Mouse (Mus musculus): ENCODE measurements around the gene Rps6ka2. TPM values are rescaled to one million over a fixed set of nuclear protein-coding genes. Genes with fewer than 3 reads are reported as not detected.

Rps6ka2 gene
- polyA plus RNA-seq, 1 experiment from 2014 or later = 24.2 TPM

- no peaks in the 10 kb centered on the region for H3K9me3 ChIP-seq (replicated peaks; ENCODE audit: control insufficient read depth, low read length)
- H3K36me3 ChIP-seq (ENCODE audit: control insufficient read depth, insufficient read depth) = no peaks in the 10 kb centered on the region
- H3K4me3 ChIP-seq (ENCODE audit: low read length) = no peak overlapping the region
- no peak overlapping the region for H3K9ac ChIP-seq (ENCODE audit: low read length)
- H3K4me1 ChIP-seq (ENCODE audit: control insufficient read depth, insufficient read depth, low read length) = peaks cover 16% of the 10 kb centered on the region
- 57% methylated on average over 4 of the region's 4 CpGs for WGBS
- no peaks in the 10 kb centered on the region for H3K27me3 ChIP-seq (ENCODE audit: control insufficient read depth, insufficient read depth, low read length)
- no peak overlapping the region for H3K4me2 ChIP-seq (ENCODE audit: low read depth, low read length)
- H3K27ac ChIP-seq (ENCODE audit: low read length) = no peak overlapping the region
- ATAC-seq (replicated peaks; ENCODE audit: extremely low read depth, insufficient read depth, low FRiP score) = no peak
Observed at GRCm38 (mm10) chr17:7142367-7142766, 27.5 kb upstream of the Rps6ka2 start.

- H3K27ac ChIP-seq (ENCODE audit: low read length) = peak overlapping the region; percentile 48
- H3K4me1 ChIP-seq (ENCODE audit: control insufficient read depth, insufficient read depth, low read length) = peaks cover 11% of the 10 kb centered on the region
- no peak for ATAC-seq (replicated peaks; ENCODE audit: extremely low read depth, insufficient read depth, low FRiP score)
- H3K36me3 ChIP-seq (ENCODE audit: control insufficient read depth, insufficient read depth) = no peaks in the 10 kb centered on the region
- H3K4me2 ChIP-seq (ENCODE audit: low read depth, low read length) = no peak overlapping the region
- H3K9ac ChIP-seq (ENCODE audit: low read length) = no peak overlapping the region
- no peak overlapping the region for H3K4me3 ChIP-seq (ENCODE audit: low read length)
- WGBS = 28% methylated on average over 7 of the region's 7 CpGs
- no peaks in the 10 kb centered on the region for H3K27me3 ChIP-seq (ENCODE audit: control insufficient read depth, insufficient read depth, low read length)
- H3K9me3 ChIP-seq (replicated peaks; ENCODE audit: control insufficient read depth, low read length) = no peaks in the 10 kb centered on the region
Observed at GRCm38 (mm10) chr17:7143885-7144518, 25.9 kb upstream of the Rps6ka2 start.

GRCm38 (mm10) chr17:7145373-7146058 lies 24.4 kb upstream of the Rps6ka2 start:
- WGBS = 47% methylated on average over 9 of the region's 9 CpGs
- H3K9ac ChIP-seq (ENCODE audit: low read length) = no peak overlapping the region
- no peaks in the 10 kb centered on the region for H3K36me3 ChIP-seq (ENCODE audit: control insufficient read depth, insufficient read depth)
- no peak overlapping the region for H3K27ac ChIP-seq (ENCODE audit: low read length)
- no peak overlapping the region for H3K4me2 ChIP-seq (ENCODE audit: low read depth, low read length)
- no peak overlapping the region for H3K4me3 ChIP-seq (ENCODE audit: low read length)
- H3K9me3 ChIP-seq (replicated peaks; ENCODE audit: control insufficient read depth, low read length) = no peaks in the 10 kb centered on the region
- H3K27me3 ChIP-seq (ENCODE audit: control insufficient read depth, insufficient read depth, low read length) = no peaks in the 10 kb centered on the region
- peaks cover 11% of the 10 kb centered on the region for H3K4me1 ChIP-seq (ENCODE audit: control insufficient read depth, insufficient read depth, low read length)
- ATAC-seq (replicated peaks; ENCODE audit: extremely low read depth, insufficient read depth, low FRiP score) = no peak

GRCm38 (mm10) chr17:7146479-7146878 lies 23.4 kb upstream of the Rps6ka2 start:
- no peak overlapping the region for H3K27ac ChIP-seq (ENCODE audit: low read length)
- H3K36me3 ChIP-seq (ENCODE audit: control insufficient read depth, insufficient read depth) = no peaks in the 10 kb centered on the region
- H3K27me3 ChIP-seq (ENCODE audit: control insufficient read depth, insufficient read depth, low read length) = no peaks in the 10 kb centered on the region
- no peak overlapping the region for H3K4me2 ChIP-seq (ENCODE audit: low read depth, low read length)
- no peak for ATAC-seq (replicated peaks; ENCODE audit: extremely low read depth, insufficient read depth, low FRiP score)
- no peak overlapping the region for H3K9ac ChIP-seq (ENCODE audit: low read length)
- WGBS = 79% methylated on average over 7 of the region's 7 CpGs
- peaks cover 11% of the 10 kb centered on the region for H3K4me1 ChIP-seq (ENCODE audit: control insufficient read depth, insufficient read depth, low read length)
- no peak overlapping the region for H3K4me3 ChIP-seq (ENCODE audit: low read length)
- no peaks in the 10 kb centered on the region for H3K9me3 ChIP-seq (replicated peaks; ENCODE audit: control insufficient read depth, low read length)

GRCm38 (mm10) chr17:7147920-7148321 lies 22.0 kb upstream of the Rps6ka2 start:
- no peak overlapping the region for H3K4me2 ChIP-seq (ENCODE audit: low read depth, low read length)
- no peak for ATAC-seq (replicated peaks; ENCODE audit: extremely low read depth, insufficient read depth, low FRiP score)
- peaks cover 14% of the 10 kb centered on the region for H3K4me1 ChIP-seq (ENCODE audit: control insufficient read depth, insufficient read depth, low read length)
- no peaks in the 10 kb centered on the region for H3K27me3 ChIP-seq (ENCODE audit: control insufficient read depth, insufficient read depth, low read length)
- H3K4me3 ChIP-seq (ENCODE audit: low read length) = no peak overlapping the region
- no peaks in the 10 kb centered on the region for H3K9me3 ChIP-seq (replicated peaks; ENCODE audit: control insufficient read depth, low read length)
- no peak overlapping the region for H3K27ac ChIP-seq (ENCODE audit: low read length)
- no peak overlapping the region for H3K9ac ChIP-seq (ENCODE audit: low read length)
- no peaks in the 10 kb centered on the region for H3K36me3 ChIP-seq (ENCODE audit: control insufficient read depth, insufficient read depth)
- WGBS = 31% methylated on average over 12 of the region's 12 CpGs

- Histone ChIP-seq H3K36me3 (ENCODE audit: control insufficient read depth, insufficient read depth) (no peaks in the 10 kb centered on the region), H3K4me2 (ENCODE audit: low read depth, low read length) (no peak overlapping the region), H3K4me3 (ENCODE audit: low read length) (no peak overlapping the region), H3K9me3 (replicated peaks; ENCODE audit: control insufficient read depth, low read length) (no peaks in the 10 kb centered on the region), H3K27ac (ENCODE audit: low read length) (no peak overlapping the region), H3K4me1 (ENCODE audit: control insufficient read depth, insufficient read depth, low read length) (peaks cover 6% of the 10 kb centered on the region; the same call in 1 of the 2 replicates), H3K27me3 (ENCODE audit: control insufficient read depth, insufficient read depth, low read length) (no peaks in the 10 kb centered on the region), H3K9ac (ENCODE audit: low read length) (no peak overlapping the region)
- 87% methylated on average over 11 of the region's 11 CpGs for WGBS
- no peak for ATAC-seq (replicated peaks; ENCODE audit: extremely low read depth, insufficient read depth, low FRiP score)
Observed at GRCm38 (mm10) chr17:7149328-7150195, 20.4 kb upstream of the Rps6ka2 start.

GRCm38 (mm10) chr17:7151446-7152100 lies 18.3 kb upstream of the Rps6ka2 start:
- 80% methylated on average over 6 of the region's 6 CpGs for WGBS
- Histone ChIP-seq H3K9me3 (replicated peaks; ENCODE audit: control insufficient read depth, low read length) (no peaks in the 10 kb centered on the region), H3K27ac (ENCODE audit: low read length) (no peak overlapping the region), H3K27me3 (ENCODE audit: control insufficient read depth, insufficient read depth, low read length) (no peaks in the 10 kb centered on the region), H3K4me2 (ENCODE audit: low read depth, low read length) (no peak overlapping the region), H3K36me3 (ENCODE audit: control insufficient read depth, insufficient read depth) (no peaks in the 10 kb centered on the region), H3K4me3 (ENCODE audit: low read length) (no peak overlapping the region), H3K4me1 (ENCODE audit: control insufficient read depth, insufficient read depth, low read length) (peaks cover 4% of the 10 kb centered on the region; the same call in 1 of the 2 replicates), H3K9ac (ENCODE audit: low read length) (no peak overlapping the region)
- no peak for ATAC-seq (replicated peaks; ENCODE audit: extremely low read depth, insufficient read depth, low FRiP score)

GRCm38 (mm10) chr17:7152662-7153061 lies 17.3 kb upstream of the Rps6ka2 start:
- no peak overlapping the region for H3K9ac ChIP-seq (ENCODE audit: low read length)
- ATAC-seq (replicated peaks; ENCODE audit: extremely low read depth, insufficient read depth, low FRiP score) = no peak
- H3K27me3 ChIP-seq (ENCODE audit: control insufficient read depth, insufficient read depth, low read length) = no peaks in the 10 kb centered on the region

More at GRCm38 (mm10) chr17:7152662-7153061, 17.3 kb upstream of the Rps6ka2 start:
- Histone ChIP-seq H3K36me3 (ENCODE audit: control insufficient read depth, insufficient read depth) (no peaks in the 10 kb centered on the region), H3K4me1 (ENCODE audit: control insufficient read depth, insufficient read depth, low read length) (peaks cover 4% of the 10 kb centered on the region; the same call in 1 of the 2 replicates), H3K4me3 (ENCODE audit: low read length) (no peak overlapping the region), H3K9me3 (replicated peaks; ENCODE audit: control insufficient read depth, low read length) (no peaks in the 10 kb centered on the region), H3K27ac (ENCODE audit: low read length) (no peak overlapping the region), H3K4me2 (ENCODE audit: low read depth, low read length) (no peak overlapping the region)
- WGBS = 85% methylated on average over 7 of the region's 7 CpGs
